Mouse (Mus musculus) retina, postnatal 7 days (tissue): ENCODE measurements around the gene Olfr1231.

Experiments used
- DNase-seq: peaks from one replicate; pipeline ENCODE4 v3.0.0-alpha.2; 2012; ENCODE audit warnings: low read depth, low spot score

Olfr1231 gene

DNA sequence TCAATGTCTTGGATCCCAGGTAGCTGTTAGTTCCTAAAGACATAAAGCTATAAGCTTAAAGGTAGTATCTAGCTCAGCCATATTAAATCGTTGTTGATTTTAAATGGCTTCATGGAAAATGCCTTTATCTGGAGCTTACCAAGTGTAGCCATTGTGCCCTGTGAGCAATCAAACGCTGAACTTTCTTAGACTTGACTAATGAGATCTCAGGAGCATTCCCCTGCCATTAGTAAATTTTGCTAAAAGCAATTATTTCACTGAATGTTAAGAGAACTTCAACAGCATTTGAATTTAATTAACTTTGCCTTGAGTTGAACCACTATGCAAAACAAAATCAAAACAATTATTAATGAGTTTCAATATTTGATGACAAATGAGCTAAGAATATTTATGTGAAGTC is at the start of gene Olfr1231:
Gene Olfr1231 (minus strand): TSS at position 101 of the 400 bp plus-strand sequence.
- DNase-seq = no peak

DNA sequence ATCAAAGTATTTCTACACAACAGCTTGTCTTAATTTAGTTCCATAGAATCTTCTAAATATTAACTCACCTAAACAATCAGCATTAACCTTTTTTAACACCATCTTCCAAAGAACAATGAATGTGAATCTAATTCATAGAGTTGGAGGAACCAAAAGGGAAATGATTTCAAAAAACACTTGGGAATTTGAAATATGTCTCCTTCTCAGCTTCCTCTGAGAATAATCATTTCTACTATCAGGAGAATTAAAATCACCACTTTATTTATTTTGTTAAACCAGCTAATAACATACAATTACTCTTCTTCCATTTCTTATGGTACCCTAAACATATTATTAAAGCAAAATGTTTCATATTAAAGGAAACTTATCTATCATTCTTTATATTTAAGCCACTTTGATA is 35.4 kb upstream of the Olfr1231 start, which contains the start of gene Olfr1233:
Gene Olfr1233 (minus strand): TSS at position 101 of the 400 bp plus-strand sequence.
- DNase-seq = no peak

DNA sequence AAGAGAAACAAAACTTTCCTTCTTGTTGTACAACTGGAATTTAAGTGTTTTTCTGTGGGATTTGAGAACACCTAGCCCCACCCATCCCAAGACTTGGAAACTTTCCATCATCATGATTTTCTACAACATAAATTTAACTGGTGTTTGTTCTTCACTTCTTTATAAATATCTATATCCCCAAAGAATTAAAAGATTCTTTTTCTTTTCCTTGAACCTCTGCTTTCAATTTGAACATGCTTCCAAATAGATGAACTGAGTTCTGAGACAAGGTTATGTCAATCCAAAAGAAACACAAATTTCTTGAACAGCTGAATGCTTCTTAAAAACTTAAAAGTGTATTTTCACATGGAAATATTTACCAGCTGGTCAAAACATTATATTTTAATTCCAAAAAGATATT is 22.7 kb upstream of the Olfr1231 start, which contains the start of gene Olfr1232:
Gene Olfr1232 (minus strand): TSS at position 101 of the 400 bp plus-strand sequence.
- no peak for DNase-seq

DNA sequence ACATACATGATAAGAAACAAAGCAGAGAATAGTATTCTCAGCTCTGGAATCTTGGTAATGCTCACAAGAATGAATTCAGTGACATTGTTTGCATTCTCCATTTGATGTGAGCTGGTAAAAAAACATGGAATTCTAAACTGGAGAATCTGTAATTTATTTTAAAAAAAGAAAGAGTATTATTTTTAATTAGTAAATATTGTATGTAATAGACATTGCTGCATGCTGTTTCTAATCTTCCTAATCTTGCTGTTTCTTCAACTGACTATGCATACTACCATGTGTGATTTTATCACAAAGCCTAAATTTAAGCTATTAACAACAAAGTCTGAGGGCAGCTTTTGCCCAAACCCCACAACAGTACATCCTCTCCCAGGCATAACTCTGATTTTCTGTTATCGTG is 9.7 kb downstream of the Olfr1231 start, which contains the start of gene Olfr1230:
Gene Olfr1230 (minus strand): TSS at position 101 of the 400 bp plus-strand sequence.
- no peak for DNase-seq

DNA sequence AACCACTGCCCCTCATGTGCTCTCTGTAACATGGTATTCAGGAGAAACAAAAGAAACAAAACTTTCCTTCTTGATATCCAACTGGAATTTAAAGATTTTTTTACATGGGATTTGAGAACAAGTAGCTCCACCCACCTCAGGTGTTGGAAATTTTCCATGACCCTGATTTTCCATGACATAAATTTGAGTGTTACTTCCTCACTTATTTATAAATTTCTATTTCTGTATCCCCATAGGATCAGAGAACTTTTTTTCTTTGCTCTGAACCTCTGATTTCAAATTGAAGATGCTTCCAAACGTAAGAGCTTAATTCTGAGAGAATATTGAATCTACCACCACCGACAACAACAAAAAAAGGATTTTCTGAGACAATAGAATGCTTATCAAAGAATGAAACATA is 19.0 kb downstream of the Olfr1231 start, which contains the start of gene Olfr1229:
Gene Olfr1229 (minus strand): TSS at position 101 of the 400 bp plus-strand sequence.
- DNase-seq = no peak

DNA sequence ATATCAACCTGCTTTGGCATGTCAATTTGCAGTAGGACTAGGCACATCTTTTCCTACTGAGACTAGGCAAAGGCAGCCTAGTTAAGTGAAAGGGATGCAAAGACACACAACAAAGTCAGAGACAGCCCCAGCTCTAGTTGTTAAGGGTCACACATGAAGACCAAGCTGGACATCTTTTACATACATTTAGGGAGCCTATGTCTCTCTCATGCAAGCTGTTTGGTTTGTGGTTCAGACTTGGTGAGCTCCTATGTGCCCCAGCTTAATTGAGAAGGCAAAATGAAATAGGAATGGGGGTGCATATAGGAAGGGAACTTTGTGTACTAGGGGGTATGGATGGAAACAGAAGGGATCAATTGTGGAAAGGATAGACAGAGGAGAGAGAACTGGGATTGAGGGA is 52.9 kb downstream of the Olfr1231 start, which contains the start of gene Olfr1228:
Gene Olfr1228 (minus strand): TSS at position 101 of the 400 bp plus-strand sequence.
- no peak for DNase-seq
